Mouse (Mus musculus) cerebellum, adult 18-20 months (tissue): ENCODE measurements at regions not wholly inside any gene's neighbourhood (a gene's known extent, or its start where the extent isn't known, plus 50 kb on each side); places are given as distances from the start of the nearest gene placed in this dataset.

Source experiments
- DNase-seq, 2 experiments: peaks; one replicate each; pipeline ENCODE4 v3.0.0; 2021

GRCm38 (mm10) chr3:41359458-41359857 is 196.1 kb upstream of the Jade1 start:
- no peak for DNase-seq

DNA sequence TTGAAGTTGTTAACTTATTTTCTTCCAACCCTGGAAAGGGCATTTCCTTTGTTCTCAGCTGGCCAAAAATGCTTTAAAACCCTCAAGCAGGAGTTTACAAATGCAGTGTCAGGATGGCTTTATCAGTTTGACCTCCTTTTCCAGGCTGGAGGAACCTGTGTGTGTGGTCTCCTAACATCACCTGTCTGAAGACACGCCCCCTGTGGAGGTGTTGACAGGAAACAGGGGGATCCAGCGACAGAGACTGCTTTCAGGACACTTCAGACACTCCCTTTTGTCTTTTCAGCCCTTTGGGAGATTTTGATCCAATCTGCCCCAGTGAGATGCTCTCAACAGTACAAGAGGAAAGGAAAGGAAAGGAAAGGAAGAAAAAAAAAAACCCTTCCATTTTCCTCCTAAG is 202.5 kb upstream of the Jade1 start:
- DNase-seq = no peak

DNA sequence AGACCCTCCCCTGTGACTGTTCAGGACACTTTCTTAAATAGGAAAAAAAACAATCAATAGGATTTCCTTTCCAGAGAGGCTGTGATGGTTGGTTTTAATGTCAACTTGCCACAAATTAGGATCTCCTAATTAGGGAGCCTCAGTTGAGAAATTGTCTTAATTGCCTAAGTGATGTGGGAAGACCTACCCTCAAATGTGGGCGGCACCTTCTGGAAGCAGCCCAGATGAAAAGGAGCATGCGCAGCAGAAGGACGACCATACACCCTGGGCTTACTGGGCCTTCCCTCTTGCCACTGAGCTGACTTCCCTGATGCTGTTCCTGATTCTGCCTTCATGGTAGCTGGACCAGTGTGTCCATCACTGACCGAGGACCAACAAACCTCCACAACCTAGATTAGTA is 203.7 kb upstream of the Jade1 start:
- DNase-seq = no peak

DNA sequence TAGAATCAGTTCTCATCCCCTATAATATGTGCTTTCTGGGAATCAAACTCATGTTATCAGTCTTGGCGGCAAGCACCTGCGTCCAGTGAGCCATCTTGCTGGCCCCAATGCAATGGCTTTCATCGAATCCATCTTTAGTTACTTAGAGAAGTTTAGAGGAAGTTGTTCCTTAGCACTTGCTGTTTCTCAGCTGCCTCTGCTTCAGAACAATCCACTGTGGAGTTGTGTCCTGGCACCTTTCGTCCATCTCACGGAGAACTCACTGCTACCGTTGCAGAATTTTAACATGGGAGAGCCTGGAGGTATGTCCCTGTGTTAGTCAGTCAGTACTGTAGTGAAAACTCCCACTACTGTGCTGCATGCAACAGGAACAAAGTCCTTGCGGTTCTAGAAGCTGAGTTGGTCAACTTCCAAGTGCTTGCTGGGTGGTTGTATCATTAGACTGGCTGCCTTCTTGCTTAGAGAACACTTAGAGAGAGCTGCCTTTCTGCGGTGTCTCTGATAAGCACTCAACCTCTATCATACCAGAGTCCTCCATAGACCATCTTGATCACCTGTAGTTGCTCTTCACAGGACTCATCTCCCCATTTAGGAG is 204.3 kb upstream of the Jade1 start:
- DNase-seq = no peak

DNA sequence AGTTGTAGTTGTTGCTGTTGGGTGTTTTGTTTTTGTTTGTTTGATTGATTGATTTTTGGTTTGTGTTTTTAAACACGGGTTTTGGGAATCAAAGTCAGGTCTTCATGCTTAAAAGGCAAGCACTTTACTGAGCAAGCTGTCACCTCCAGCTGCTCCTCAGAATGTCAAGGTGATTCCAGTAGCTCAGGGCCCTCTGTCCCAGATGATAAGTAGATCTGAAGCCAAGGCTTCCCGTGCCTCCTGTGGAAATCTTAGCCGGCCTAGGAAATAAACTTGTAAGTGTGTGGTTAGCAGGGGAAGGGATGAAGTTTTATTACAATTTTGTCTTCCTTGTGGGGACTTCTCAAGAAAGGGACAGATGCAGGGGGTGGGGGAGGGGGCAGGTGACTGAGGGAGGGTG is 205.2 kb upstream of the Jade1 start:
- no peak for DNase-seq

- DNase-seq = peak in 1 of 2 experiments; percentile 11
Observed at GRCm38 (mm10) chr3:41348795-41349194, 206.7 kb upstream of the Jade1 start.

DNA sequence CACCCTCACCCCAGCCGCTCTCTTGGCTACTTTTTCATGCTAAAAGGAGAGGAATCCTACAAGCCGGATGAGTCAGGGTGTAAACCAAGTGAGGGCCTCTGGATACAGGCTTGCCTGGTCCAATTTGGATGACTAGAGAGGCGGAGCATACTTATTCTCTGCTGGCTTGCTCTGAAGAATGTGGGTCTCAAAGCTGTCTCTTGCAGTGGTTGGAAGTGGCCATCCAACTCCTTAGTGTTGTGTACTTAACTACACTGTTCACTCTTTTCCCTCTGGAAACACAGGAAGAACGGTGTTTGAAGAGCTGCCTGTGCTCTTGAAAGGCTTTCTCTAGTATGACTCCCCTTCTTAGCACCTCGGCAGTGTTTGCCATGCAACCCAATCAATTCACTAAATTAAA is 208.7 kb upstream of the Jade1 start:
- DNase-seq = no peak

DNA sequence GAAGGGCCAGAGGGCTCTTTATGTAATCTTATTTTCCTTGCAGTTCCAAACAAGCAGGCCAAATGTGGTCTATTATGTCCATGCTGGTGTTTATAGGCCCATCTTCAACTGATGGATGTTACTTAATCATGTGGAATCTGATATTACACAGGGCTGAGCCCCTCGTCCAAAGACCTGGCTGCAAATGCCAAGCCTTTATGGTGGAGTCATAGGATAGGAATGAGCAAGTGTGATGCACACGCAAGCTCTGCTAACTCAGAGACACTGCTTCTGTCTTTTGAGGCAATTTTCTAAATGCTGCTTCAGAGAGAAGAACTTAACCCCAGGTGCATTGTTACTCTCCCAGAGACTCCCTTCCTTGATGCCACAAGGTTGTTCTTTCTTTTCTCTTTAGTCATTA is 212.1 kb upstream of the Jade1 start:
- DNase-seq = no peak

DNA sequence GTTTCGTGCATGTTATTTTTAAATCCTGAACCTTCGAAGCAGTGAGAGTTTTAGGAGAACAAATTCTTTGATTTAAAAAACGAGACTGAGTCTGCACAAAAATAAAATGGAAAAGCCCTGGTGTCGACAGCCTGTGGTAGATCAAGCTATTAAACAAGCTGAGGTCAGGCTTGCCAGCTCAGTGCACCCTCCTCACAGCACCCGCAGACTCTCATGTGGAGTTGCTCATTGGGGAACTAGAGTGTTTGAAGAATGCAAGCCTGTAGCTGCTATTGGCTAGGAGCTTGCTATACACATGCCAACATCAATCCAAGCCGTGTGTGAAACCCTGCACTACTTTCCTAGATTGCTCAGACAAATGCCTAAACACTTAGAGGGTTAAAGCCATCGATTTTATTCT is 223.1 kb upstream of the Jade1 start:
- no peak for DNase-seq

DNA sequence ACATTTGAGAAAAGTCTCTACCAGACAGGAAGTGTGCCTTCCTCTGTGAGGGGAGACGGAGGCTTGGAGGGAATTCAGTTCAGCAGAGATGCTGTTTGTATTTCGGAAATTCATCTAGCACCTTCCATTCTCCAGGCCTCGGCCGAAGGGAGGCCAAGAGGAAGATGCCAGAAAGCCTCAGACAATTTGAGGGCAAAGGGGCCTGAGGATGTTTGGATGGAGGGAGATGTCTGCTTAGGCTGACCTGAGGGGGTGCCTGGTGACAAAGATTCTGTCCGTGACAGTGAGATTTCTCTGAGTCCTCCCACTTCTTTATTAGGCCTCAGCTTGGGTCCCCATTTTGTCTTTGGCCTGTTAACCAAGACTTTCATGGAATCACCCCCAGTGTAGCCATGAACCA is 225.2 kb upstream of the Jade1 start:
- no peak for DNase-seq

GRCm38 (mm10) chr3:41328828-41329227 is 226.7 kb upstream of the Jade1 start:
- no peak for DNase-seq

DNA sequence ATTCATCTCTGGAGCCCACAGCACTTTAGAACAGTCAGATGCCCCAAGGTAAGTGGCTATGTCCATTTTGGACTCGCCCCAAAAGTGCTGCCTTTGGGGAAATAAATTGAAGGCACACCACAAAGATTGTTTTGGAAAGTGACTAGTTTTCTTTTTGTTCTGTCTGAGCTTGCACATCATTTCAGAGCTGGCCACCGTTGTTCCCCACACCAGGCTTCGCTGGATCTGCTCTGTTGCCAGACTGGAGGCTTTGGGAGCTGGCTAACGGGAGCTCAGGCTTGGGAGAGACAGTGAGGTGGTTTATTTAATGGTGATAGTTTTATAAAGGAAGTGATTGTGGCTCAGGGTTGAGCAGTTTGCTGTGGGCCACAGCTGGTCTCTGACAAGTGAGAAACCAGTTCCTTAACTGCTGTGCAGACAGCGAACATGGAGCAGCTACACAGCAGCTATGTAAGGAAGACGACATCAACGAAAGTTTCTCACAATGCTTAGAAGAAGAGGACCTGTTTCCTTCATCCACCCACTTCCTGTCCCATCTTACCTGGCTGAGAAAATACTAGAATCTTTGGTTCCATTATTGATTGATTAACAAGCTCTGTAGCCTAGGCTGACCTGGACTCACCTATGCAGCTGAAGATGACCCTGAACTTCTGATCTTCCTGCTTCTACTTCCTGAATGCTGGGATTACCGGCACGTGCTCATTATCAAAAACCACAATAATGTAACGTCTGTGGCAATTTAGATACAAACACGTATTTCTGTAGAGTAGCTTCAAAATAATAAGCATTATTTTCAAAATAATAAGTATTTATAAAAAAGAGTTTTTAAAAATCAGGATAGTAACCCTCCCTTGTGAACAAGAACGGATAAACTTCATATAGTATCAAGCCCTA is 229.1 kb upstream of the Jade1 start:
- no peak for DNase-seq

DNA sequence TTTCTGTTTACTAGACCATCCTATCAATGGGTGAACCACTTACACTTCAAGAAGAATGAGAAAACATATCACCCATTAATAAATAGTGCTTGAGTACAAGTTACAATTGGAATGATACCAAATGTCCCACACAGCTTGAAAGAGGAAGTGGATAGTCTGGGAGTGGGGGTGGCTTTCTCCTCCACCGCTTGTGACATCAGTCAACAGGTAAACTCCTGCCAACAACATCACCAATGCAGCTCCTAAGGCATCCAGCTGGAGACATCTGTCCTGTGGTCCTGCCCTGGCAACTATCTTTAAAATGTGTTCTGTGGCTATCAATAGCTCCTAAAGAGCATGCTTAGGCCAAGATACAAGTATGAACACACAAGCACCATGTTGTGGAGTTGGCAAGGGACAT is 233.7 kb upstream of the Jade1 start:
- no peak for DNase-seq

GRCm38 (mm10) chr3:41319214-41319856 is 236.2 kb upstream of the Jade1 start:
- DNase-seq = no peak

- peak; percentile 13 to 33 for DNase-seq
Observed at GRCm38 (mm10) chr3:41318232-41319131, 235.6 kb upstream of the Pgrmc2 start.

GRCm38 (mm10) chr3:41317170-41317569 is 234.3 kb upstream of the Pgrmc2 start:
- DNase-seq = no peak

DNA sequence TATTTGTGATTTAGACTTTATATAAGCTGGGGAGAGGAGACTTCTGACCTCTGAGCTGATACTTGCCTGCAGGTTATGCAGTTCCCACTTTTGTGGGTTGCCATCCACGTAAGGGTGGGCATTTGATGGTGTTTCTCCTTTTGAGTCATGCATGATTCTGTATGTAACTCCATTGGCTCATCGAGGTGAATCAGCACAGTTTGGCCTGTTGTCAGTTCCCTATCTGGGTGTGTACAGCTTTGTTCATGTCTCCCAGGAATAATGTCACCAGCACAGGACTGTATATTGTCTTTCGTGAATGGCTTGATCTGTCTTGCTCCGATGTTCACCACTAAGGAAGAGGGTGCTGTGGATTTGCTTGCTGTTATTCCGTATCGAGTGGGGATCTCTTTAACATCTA is 229.6 kb upstream of the Pgrmc2 start:
- DNase-seq = no peak

GRCm38 (mm10) chr3:41307400-41308028 is 224.7 kb upstream of the Pgrmc2 start:
- DNase-seq = no peak

- DNase-seq = no peak
Observed at GRCm38 (mm10) chr3:41302805-41303204, 220.0 kb upstream of the Pgrmc2 start.

- no peak for DNase-seq
Observed at GRCm38 (mm10) chr3:41298776-41299175, 215.9 kb upstream of the Pgrmc2 start.

- peak in 1 of 2 experiments; percentile 28 for DNase-seq
Observed at GRCm38 (mm10) chr3:41296152-41296809, 213.4 kb upstream of the Pgrmc2 start.

- DNase-seq = peak; percentile 22 to 23
Observed at GRCm38 (mm10) chr3:41295150-41295549, 212.3 kb upstream of the Pgrmc2 start.
